ENCODE assay signal across 20 mouse cellular contexts in the genomic region with DNA sequence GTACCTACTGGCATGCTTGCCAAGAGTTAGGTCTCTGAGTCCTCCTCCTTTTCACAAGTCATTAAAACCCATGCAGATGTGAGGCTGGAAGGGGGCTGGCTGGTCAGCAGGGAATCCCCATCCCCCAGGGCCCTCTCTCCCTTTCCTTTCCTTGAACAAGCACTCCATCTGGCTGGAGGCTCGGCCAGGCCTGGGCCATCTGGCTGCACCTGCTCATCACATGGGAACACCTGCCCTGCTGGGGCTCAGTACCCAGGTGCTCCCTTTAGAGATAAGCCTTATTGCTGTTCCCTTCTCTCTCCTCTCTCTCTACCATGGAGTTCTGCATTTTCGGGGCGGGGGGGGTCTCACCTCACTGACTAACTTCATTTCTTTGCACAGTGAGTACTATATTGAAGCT. TPM values are rescaled to one million over a fixed set of nuclear protein-coding genes. Genes with fewer than 3 reads are reported as not detected.
DNase-seq lines count a peak whose midpoint lies in the region; ATAC-seq lines count a peak whose summit lies in the region.
"Had no signal": no experiment of that assay in that cellular context is flagged by ENCODE, and none has a peak within 500 bp of the region (broad histone marks: within the 10 kb centered on the region; RNA-seq: fewer than 3 reads in every experiment).

No protein-coding gene starts in this region.

- no peaks in the 10 kb centered on the region for H3K36me3 ChIP-seq in forebrain, embryonic 11.5 days (ENCODE audit: control insufficient read depth, insufficient read depth, low read length)
- no peaks in the 10 kb centered on the region for H3K36me3 ChIP-seq in forebrain, embryonic 16.5 days (ENCODE audit: control insufficient read depth, insufficient read depth)
- no peaks in the 10 kb centered on the region for H3K36me3 ChIP-seq in midbrain, embryonic 12.5 days
- no peaks in the 10 kb centered on the region for H3K36me3 ChIP-seq in midbrain, embryonic 15.5 days (replicated peaks)
- no peaks in the 10 kb centered on the region for H3K36me3 ChIP-seq in embryonic facial prominence, embryonic 15.5 days
- no peaks in the 10 kb centered on the region for H3K36me3 ChIP-seq in limb, embryonic 10.5 days
- H3K36me3 ChIP-seq: embryonic facial prominence, embryonic 12.5 days; liver, embryonic 15.5 days; neural tube, embryonic 13.5 days had no signal

- H3K4me2 ChIP-seq in forebrain, embryonic 11.5 days (ENCODE audit: low read depth, low read length, severe bottlenecking): no peak overlapping the region
- no peak overlapping the region for H3K4me2 ChIP-seq in forebrain, embryonic 16.5 days (ENCODE audit: low read length)
- H3K4me2 ChIP-seq in midbrain, embryonic 12.5 days (replicated peaks): no peak overlapping the region
- H3K4me2 ChIP-seq in midbrain, embryonic 15.5 days: no peak overlapping the region
- no peak overlapping the region for H3K4me2 ChIP-seq in embryonic facial prominence, embryonic 15.5 days (replicated peaks)
- H3K4me2 ChIP-seq: embryonic facial prominence, embryonic 12.5 days; hindbrain, embryonic 14.5 days; liver, embryonic 15.5 days; neural tube, embryonic 13.5 days had no signal

- peak; percentile 53 for DNase-seq in forebrain, embryonic 11.5 days (ENCODE audit: low spot score)
- DNase-seq in limb, embryonic 10.5 days (ENCODE audit: low spot score): peak; percentile 47
- no peak for DNase-seq in cerebellum, adult 9-10 months
- no peak for DNase-seq in right cerebral cortex, adult 18-20 months
- DNase-seq: B cell, adult 2 months; cerebellum, adult 11-12 months; cerebellum, postnatal 36 days; kidney, adult 2 months; kidney, postnatal 14 days; left cerebral cortex, postnatal 4 days; thymus, postnatal 25 days had no signal

- H3K27me3 ChIP-seq in forebrain, embryonic 11.5 days (ENCODE audit: control insufficient read depth, insufficient read depth, low read length): no peaks in the 10 kb centered on the region
- no peaks in the 10 kb centered on the region for H3K27me3 ChIP-seq in forebrain, embryonic 16.5 days (replicated peaks; ENCODE audit: control insufficient read depth, insufficient read depth, low read length)
- H3K27me3 ChIP-seq in midbrain, embryonic 12.5 days: no peaks in the 10 kb centered on the region
- H3K27me3 ChIP-seq in midbrain, embryonic 15.5 days (replicated peaks): no peaks in the 10 kb centered on the region
- no peaks in the 10 kb centered on the region for H3K27me3 ChIP-seq in embryonic facial prominence, embryonic 15.5 days
- no peaks in the 10 kb centered on the region for H3K27me3 ChIP-seq in limb, embryonic 10.5 days (ENCODE audit: low read depth, poor library complexity, severe bottlenecking)
- H3K27me3 ChIP-seq: embryonic facial prominence, embryonic 12.5 days had no signal

- H3K4me3 ChIP-seq in forebrain, embryonic 11.5 days (ENCODE audit: low read depth, low read length): no peak overlapping the region
- no peak overlapping the region for H3K4me3 ChIP-seq in forebrain, embryonic 16.5 days (replicated peaks; ENCODE audit: low read length)
- H3K4me3 ChIP-seq in midbrain, embryonic 12.5 days: no peak overlapping the region
- H3K4me3 ChIP-seq in midbrain, embryonic 15.5 days: no peak overlapping the region
- H3K4me3 ChIP-seq in embryonic facial prominence, embryonic 15.5 days (replicated peaks): no peak overlapping the region
- H3K4me3 ChIP-seq in limb, embryonic 10.5 days: no peak overlapping the region
- H3K4me3 ChIP-seq: embryonic facial prominence, embryonic 12.5 days; liver, embryonic 15.5 days; neural tube, embryonic 13.5 days had no signal

- no peaks in the 10 kb centered on the region for H3K9me3 ChIP-seq in forebrain, embryonic 11.5 days (ENCODE audit: control insufficient read depth, low read length)
- no peaks in the 10 kb centered on the region for H3K9me3 ChIP-seq in forebrain, embryonic 16.5 days (ENCODE audit: control insufficient read depth, low read length)
- no peaks in the 10 kb centered on the region for H3K9me3 ChIP-seq in midbrain, embryonic 12.5 days
- no peaks in the 10 kb centered on the region for H3K9me3 ChIP-seq in midbrain, embryonic 15.5 days
- H3K9me3 ChIP-seq in embryonic facial prominence, embryonic 15.5 days (replicated peaks): no peaks in the 10 kb centered on the region
- H3K9me3 ChIP-seq in limb, embryonic 10.5 days (replicated peaks): no peaks in the 10 kb centered on the region
- H3K9me3 ChIP-seq: embryonic facial prominence, embryonic 12.5 days; liver, embryonic 15.5 days had no signal

- H3K27ac ChIP-seq in forebrain, embryonic 11.5 days (ENCODE audit: low read depth, low read length): no peak overlapping the region
- no peak overlapping the region for H3K27ac ChIP-seq in forebrain, embryonic 16.5 days (ENCODE audit: low read length)
- H3K27ac ChIP-seq in midbrain, embryonic 12.5 days (replicated peaks): no peak overlapping the region
- H3K27ac ChIP-seq in midbrain, embryonic 15.5 days: no peak overlapping the region
- no peak overlapping the region for H3K27ac ChIP-seq in embryonic facial prominence, embryonic 15.5 days (replicated peaks)
- H3K27ac ChIP-seq in limb, embryonic 10.5 days: no peak overlapping the region
- H3K27ac ChIP-seq: embryonic facial prominence, embryonic 12.5 days; hindbrain, embryonic 14.5 days; liver, embryonic 15.5 days; neural tube, embryonic 13.5 days had no signal

- ATAC-seq in forebrain, embryonic 11.5 days (replicated peaks; ENCODE audit: low FRiP score): no peak; the same call in 1 of the 2 replicates
- ATAC-seq in forebrain, embryonic 16.5 days: no peak
- peak; percentile 39 for ATAC-seq in midbrain, embryonic 12.5 days (ENCODE audit: low FRiP score, low read depth)
- ATAC-seq in midbrain, embryonic 15.5 days (replicated peaks): no peak
- ATAC-seq in embryonic facial prominence, embryonic 15.5 days (ENCODE audit: insufficient number of reproducible peaks, low FRiP score, low TSS enrichment, low read depth): peak; percentile 63; the same call in 1 of the 2 replicates

- 46% methylated on average over 3 of the region's 3 CpGs for WGBS in forebrain, embryonic 11.5 days
- 41% methylated on average over 3 of the region's 3 CpGs for WGBS in forebrain, embryonic 16.5 days
- 36% methylated on average over 3 of the region's 3 CpGs for WGBS in midbrain, embryonic 12.5 days
- WGBS in midbrain, embryonic 15.5 days: 34% methylated on average over 3 of the region's 3 CpGs
- 43% methylated on average over 3 of the region's 3 CpGs for WGBS in embryonic facial prominence, embryonic 15.5 days
- 27% methylated on average over 3 of the region's 3 CpGs for WGBS in limb, embryonic 10.5 days

- no peak overlapping the region for H3K9ac ChIP-seq in forebrain, embryonic 11.5 days (ENCODE audit: low read length)
- H3K9ac ChIP-seq in forebrain, embryonic 16.5 days (replicated peaks; ENCODE audit: low read depth, low read length): no peak overlapping the region
- no peak overlapping the region for H3K9ac ChIP-seq in midbrain, embryonic 12.5 days (replicated peaks)
- no peak overlapping the region for H3K9ac ChIP-seq in midbrain, embryonic 15.5 days
- H3K9ac ChIP-seq in embryonic facial prominence, embryonic 15.5 days: no peak overlapping the region
- H3K9ac ChIP-seq: embryonic facial prominence, embryonic 12.5 days; hindbrain, embryonic 14.5 days; liver, embryonic 15.5 days; neural tube, embryonic 13.5 days had no signal

- H3K4me1 ChIP-seq in forebrain, embryonic 11.5 days (replicated peaks; ENCODE audit: control insufficient read depth, insufficient read depth, low read length): peaks cover 5% of the 10 kb centered on the region; the same call in 1 of the 2 replicates
- H3K4me1 ChIP-seq in forebrain, embryonic 16.5 days (replicated peaks; ENCODE audit: control insufficient read depth, insufficient read depth, low read length): peaks cover 8% of the 10 kb centered on the region
- peaks cover 5% of the 10 kb centered on the region for H3K4me1 ChIP-seq in midbrain, embryonic 12.5 days
- H3K4me1 ChIP-seq in midbrain, embryonic 15.5 days: peaks cover 6% of the 10 kb centered on the region
- H3K4me1 ChIP-seq in embryonic facial prominence, embryonic 15.5 days: peaks cover 6% of the 10 kb centered on the region; the same call in 1 of the 2 replicates
- peaks cover 16% of the 10 kb centered on the region for H3K4me1 ChIP-seq in limb, embryonic 10.5 days

RNA-seq across cellular contexts. Expression of a gene that starts 52.2 kb away (rescaled TPM):
- 4.2 and 4.6 TPM in 2 replicates for polyA plus RNA-seq in forebrain, embryonic 11.5 days (2014; fragmentation: Nextera tagmentation; extraction: Ambion mirVana)
- polyA plus RNA-seq in forebrain, embryonic 16.5 days (2015; fragmentation: Nextera tagmentation; extraction: Ambion mirVana): 5.1 TPM in 2 replicates
- 6.4 and 6.5 TPM in 2 replicates for polyA plus RNA-seq in midbrain, embryonic 12.5 days (2016; fragmentation: Nextera tagmentation; extraction: Ambion mirVana)
- 3.9 and 5.0 TPM in 2 replicates for polyA plus RNA-seq in midbrain, embryonic 15.5 days (2015; fragmentation: Nextera tagmentation; extraction: Ambion mirVana)
- polyA plus RNA-seq in embryonic facial prominence, embryonic 15.5 days (2015; fragmentation: Nextera tagmentation; extraction: Ambion mirVana): 5.4 and 8.3 TPM in 2 replicates
- polyA plus RNA-seq in limb, embryonic 10.5 days (2016; fragmentation: Nextera tagmentation; extraction: Ambion mirVana): 3.7 and 3.9 TPM in 2 replicates

RNA-seq across cellular contexts. Expression of a gene that starts 52.2 kb away (rescaled TPM):
- polyA plus RNA-seq in forebrain, embryonic 11.5 days (2014; fragmentation: Nextera tagmentation; extraction: Ambion mirVana): not detected in 2 replicates
- not detected in 2 replicates for polyA plus RNA-seq in forebrain, embryonic 16.5 days (2015; fragmentation: Nextera tagmentation; extraction: Ambion mirVana)
- not detected in 2 replicates for polyA plus RNA-seq in midbrain, embryonic 12.5 days (2016; fragmentation: Nextera tagmentation; extraction: Ambion mirVana)
- 0.53 TPM in 1 of 2 replicates, not detected in the other for polyA plus RNA-seq in midbrain, embryonic 15.5 days (2015; fragmentation: Nextera tagmentation; extraction: Ambion mirVana)
- 1.1 TPM in 1 of 2 replicates, not detected in the other for polyA plus RNA-seq in embryonic facial prominence, embryonic 15.5 days (2015; fragmentation: Nextera tagmentation; extraction: Ambion mirVana)
- polyA plus RNA-seq in limb, embryonic 10.5 days (2016; fragmentation: Nextera tagmentation; extraction: Ambion mirVana): 1.5 TPM in 1 of 2 replicates, not detected in the other
- polyA plus RNA-seq: embryonic facial prominence, embryonic 12.5 days; heart, embryonic 16.5 days; hindbrain, embryonic 14.5 days; kidney, adult 2 months had no signal

RNA-seq across cellular contexts. Expression of a gene that starts 52.5 kb away (rescaled TPM):
- 98.2 and 107 TPM in 2 replicates for polyA plus RNA-seq in forebrain, embryonic 11.5 days (2014; fragmentation: Nextera tagmentation; extraction: Ambion mirVana)
- 73.3 and 86.6 TPM in 2 replicates for polyA plus RNA-seq in forebrain, embryonic 16.5 days (2015; fragmentation: Nextera tagmentation; extraction: Ambion mirVana)
- polyA plus RNA-seq in midbrain, embryonic 12.5 days (2016; fragmentation: Nextera tagmentation; extraction: Ambion mirVana): 111 and 115 TPM in 2 replicates
- polyA plus RNA-seq in midbrain, embryonic 15.5 days (2015; fragmentation: Nextera tagmentation; extraction: Ambion mirVana): 85.6 and 91.8 TPM in 2 replicates
- 69.6 and 75.0 TPM in 2 replicates for polyA plus RNA-seq in embryonic facial prominence, embryonic 15.5 days (2015; fragmentation: Nextera tagmentation; extraction: Ambion mirVana)
- polyA plus RNA-seq in limb, embryonic 10.5 days (2016; fragmentation: Nextera tagmentation; extraction: Ambion mirVana): 76.1 and 100.0 TPM in 2 replicates

Comparison
In these comparisons a context has a peak if more than half of its experiments do, and no peak if none do; other contexts are left out.
1. ATAC-seq: peak in midbrain, embryonic 12.5 days (single experiment) and embryonic facial prominence, embryonic 15.5 days (single experiment); none in forebrain, embryonic 11.5 days (single experiment), forebrain, embryonic 16.5 days (single experiment) and midbrain, embryonic 15.5 days (single experiment).
2. DNase-seq: peak in forebrain, embryonic 11.5 days (single experiment) and limb, embryonic 10.5 days (single experiment); none in cerebellum, adult 9-10 months (single experiment) and right cerebral cortex, adult 18-20 months (single experiment).